Mouse (Mus musculus): ENCODE data around the gene Pecam1. TPM values are rescaled to one million over a fixed set of nuclear protein-coding genes. Genes with fewer than 3 reads are reported as not detected.

Gene Pecam1
- polyA plus RNA-seq (2017; shearing (Covaris generic)) = 113 TPM

DNA sequence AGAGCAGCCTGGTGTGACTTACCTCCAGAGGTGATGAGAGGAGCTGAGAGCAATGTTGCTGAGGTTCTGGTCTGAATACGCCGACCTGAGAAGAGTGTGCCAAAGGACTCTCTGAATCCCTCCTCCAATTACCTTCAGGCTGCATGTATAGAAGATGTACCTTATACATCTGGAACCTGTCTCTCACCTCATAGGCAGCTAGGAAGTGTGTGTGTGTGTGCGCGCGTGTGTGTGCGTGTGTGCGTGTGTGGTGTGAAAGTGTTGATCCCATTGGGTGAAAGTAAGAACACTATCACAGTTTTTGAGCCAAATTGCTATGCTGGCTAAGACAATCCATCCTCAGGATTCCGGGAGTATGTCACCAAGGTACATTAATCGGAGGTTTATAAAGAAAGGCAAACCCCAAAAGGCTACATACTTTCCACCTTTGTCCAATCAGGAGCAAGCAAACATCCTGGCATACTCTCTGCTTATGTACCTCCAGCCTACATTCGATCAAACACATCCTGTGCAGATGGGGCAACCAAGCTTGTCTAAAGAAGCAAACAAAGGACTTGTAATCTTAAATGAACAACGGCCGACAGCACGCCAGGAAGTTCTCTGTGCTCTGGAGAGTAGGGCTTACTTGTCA lies at the start of gene Pecam1:
TSS of gene Pecam1 (minus strand) at position 508 of the 631 bp plus-strand sequence.

DNA sequence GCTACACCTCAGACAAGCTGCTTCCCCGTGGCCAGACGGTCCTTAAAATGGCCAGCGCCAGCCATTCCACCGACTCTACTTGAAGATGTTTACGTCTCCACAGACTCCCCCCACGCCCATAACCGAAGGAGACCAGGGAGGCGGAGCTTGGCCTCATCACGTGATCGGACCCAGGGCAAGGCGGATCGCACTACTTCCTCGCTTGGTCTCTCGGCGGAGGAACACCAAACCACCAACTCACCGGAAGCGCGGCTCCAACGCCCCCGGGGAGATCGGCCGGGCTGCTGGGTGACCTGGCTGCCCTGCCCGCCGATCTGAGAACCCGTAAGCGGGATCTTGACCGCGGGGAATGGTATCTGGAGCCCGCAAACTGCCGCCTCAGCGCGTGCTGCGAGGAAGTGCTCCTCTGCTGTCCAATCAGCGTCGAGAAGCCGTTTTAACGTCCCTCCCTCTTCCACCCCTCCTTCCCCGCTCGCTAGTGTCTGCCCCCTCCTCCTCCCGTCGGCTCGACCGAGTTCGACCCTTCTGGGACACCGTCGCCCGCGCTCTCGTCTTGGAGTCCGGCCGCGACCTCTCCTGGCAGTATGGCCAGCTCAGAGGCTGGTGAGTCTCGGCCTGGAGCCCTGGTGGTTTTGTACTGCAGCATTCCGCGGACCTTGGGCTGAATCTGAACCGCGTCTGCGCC lies 38.5 kb upstream of the Pecam1 start, which contains the start of the genes Ddx5 and Cep95:
TSS of gene Ddx5 (minus strand) at position 411 of the 685 bp plus-strand sequence.
TSS of gene Cep95 (plus strand) at position 478 of the 685 bp plus-strand sequence.

DNA sequence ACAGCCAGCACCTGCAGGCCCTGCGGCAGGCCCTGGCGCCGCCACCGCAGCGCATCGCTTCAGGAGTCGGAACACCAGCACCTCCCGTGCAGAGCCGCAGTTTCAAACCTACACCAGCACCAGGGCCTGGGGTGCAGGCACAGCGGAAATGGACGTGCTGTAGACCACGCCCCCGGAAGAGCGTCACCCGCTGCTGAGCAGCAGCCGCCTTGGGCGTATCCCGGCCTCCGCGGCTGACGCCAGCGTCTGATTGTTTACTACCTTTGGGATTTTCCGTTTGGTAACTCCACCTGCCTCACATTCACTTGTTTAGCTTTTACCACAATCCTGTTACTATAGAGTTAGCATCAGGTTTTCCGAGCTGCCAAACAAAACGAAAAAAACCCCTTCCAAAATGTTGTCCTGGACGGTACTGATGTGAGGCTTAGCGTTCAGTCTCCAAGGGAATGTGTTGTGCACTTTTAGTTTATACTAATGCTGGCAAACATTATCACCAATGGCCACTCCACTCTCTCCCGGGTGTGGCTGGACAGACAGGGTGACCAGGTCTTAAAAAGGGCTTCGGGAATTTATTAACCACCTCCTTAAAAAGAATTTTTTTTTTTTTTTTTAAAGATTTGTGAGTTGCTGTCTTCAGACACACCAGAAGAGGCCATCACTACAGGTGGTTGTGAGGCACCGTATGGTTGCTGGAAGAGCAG lies 29.1 kb upstream of the Pecam1 start, which contains the start of gene Polg2:
TSS of gene Polg2 (minus strand) at position 150 of the 701 bp plus-strand sequence.

DNA sequence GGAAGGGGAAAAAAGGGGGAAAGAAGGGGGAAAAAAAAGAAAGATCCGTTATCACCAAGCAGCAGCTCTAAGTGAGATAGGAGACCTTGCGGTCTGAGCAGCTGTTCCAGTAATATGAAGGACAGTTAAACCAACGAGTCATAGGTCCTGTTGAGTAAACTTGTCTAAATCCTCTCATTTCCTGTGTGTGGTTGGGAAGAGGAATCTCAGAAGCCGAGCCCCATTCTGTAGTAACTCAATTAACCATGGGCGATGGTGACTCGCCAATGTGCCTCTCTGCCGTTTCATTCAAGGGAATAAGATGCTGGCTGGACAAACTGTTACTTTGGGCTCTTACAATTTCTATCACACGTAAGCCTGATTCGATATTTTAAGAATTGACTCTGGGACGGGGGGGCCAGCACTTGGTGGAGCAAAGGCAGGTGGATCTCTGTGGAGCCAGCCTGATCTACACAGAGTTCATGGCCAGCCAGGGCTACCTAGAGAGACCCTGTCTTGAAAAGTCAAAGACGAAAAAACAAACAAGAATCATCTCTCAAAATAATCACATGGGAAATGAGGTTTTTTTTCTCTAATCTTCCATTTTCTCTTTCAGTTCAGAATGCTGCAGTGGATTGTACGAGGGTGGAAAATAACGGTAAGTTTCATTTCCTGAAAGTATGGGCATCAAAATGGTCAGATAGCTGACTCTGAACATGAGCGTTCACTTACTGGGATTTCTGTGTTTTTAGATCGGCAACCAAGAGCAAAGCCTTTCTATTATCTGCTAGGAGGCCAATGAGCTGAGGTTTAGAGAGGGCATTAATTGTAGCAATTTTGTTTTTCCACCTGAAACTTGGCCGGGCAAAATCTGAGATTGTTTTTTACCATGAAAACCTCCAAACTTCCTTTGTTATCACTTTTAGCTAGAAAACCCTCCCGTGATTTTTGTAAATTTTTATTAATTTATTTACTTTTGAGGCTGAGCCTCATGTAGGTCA lies 901 bp upstream of the Pecam1 start, which contains the start of gene Milr1:
TSS of gene Milr1 (plus strand) at position 188 of the 980 bp plus-strand sequence.

DNA sequence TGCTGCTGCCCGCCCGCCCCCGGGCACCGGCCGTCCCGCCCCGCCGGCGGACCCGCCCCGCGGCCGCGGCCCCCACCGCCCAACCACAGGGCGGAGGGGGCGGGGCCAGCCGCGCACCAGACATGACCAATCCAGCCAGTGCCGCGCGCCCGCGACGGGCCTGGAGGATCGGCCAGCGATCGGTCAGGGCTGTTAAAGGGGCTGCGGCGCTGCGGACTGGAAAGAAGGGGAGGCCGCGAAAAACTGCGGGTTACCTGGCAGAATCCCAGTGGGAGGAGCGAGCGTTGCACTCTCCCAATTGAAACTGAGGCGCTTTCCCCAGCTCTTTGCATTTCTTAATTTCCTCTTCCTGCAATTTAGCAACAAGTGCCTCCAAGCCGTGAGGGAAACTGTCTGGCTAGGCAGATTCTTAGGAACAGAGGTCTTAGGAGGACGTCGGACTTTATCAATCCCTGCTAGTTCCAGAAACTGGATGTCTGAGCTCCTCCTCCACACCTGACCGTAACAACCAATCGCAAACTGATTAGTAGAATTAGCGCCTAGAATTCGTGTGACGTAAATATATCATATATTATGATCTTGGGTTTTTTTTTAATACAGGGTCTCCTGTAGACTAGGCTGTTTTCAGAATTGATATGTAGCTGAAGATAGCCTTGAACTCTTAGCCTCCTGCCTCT lies 137.3 kb downstream of the Pecam1 start, which contains the start of gene Tex2:
TSS of gene Tex2 (minus strand) at position 463 of the 677 bp plus-strand sequence.

Other genes with a start within 250 kb of the Pecam1 start
- gene Tex2, start 137.2 kb downstream of the Pecam1 start, polyA plus RNA-seq (2017; shearing (Covaris generic)) = 29.2 TPM
- gene Milr1, start 598 bp upstream of the Pecam1 start, polyA plus RNA-seq (2017; shearing (Covaris generic)) = 8.9 TPM
- 11.6 TPM for gene Polg2, start 28.9 kb upstream of the Pecam1 start, polyA plus RNA-seq (2017; shearing (Covaris generic))
- 874 TPM for gene Ddx5, start 38.6 kb upstream of the Pecam1 start, polyA plus RNA-seq (2017; shearing (Covaris generic))
- 51.5 TPM for gene Cep95, start 38.6 kb upstream of the Pecam1 start, polyA plus RNA-seq (2017; shearing (Covaris generic))
- gene Smurf2, start 170.1 kb upstream of the Pecam1 start, polyA plus RNA-seq (2017; shearing (Covaris generic)) = 9.0 TPM
- gene Kpna2, start 248.9 kb upstream of the Pecam1 start, polyA plus RNA-seq (2017; shearing (Covaris generic)) = 102 TPM

Data from activated CD4-positive, CD25-positive, alpha-beta regulatory T cell, adult 9 weeks (primary cell).